14 mouse cellular contexts compared by ENCODE assay signal in genomic region chr7:110543341-110543740, GRCm38 (mm10).
"Had no signal": no experiment of that assay in that cellular context is flagged by ENCODE, and none has a peak within 500 bp of the region (broad histone marks: within the 10 kb centered on the region; RNA-seq: fewer than 3 reads in every experiment).

No protein-coding gene starts in this region.

- H3K9ac ChIP-seq: liver, postnatal 0 days; lung, embryonic 15.5 days; midbrain, embryonic 13.5 days; midbrain, embryonic 15.5 days; neural tube, embryonic 12.5 days had no signal

- H3K4me1 ChIP-seq: lung, embryonic 15.5 days; megakaryocyte, embryonic 14.5 days; midbrain, embryonic 13.5 days; midbrain, embryonic 15.5 days; neural tube, embryonic 12.5 days had no signal

- H3K36me3 ChIP-seq: lung, embryonic 15.5 days; midbrain, embryonic 13.5 days; midbrain, embryonic 15.5 days; neural tube, embryonic 12.5 days had no signal

- H3K4me3 ChIP-seq: lung, embryonic 15.5 days; megakaryocyte, embryonic 14.5 days; midbrain, embryonic 13.5 days; midbrain, embryonic 15.5 days; neural tube, embryonic 12.5 days had no signal

- DNase-seq: liver, postnatal 0 days; lung, adult 2 months; lung, postnatal 14 days; lung, postnatal 36 days; right cerebral cortex, postnatal 14 days; thymus, adult 18-20 months; thymus, postnatal 14 days; thymus, postnatal 36 days had no signal

- H3K9me3 ChIP-seq: lung, embryonic 15.5 days; megakaryocyte, embryonic 14.5 days; midbrain, embryonic 13.5 days; midbrain, embryonic 15.5 days; neural tube, embryonic 12.5 days had no signal

- H3K27me3 ChIP-seq: lung, embryonic 15.5 days; megakaryocyte, embryonic 14.5 days; midbrain, embryonic 13.5 days; midbrain, embryonic 15.5 days; neural tube, embryonic 12.5 days had no signal

- H3K27ac ChIP-seq: lung, embryonic 15.5 days; macrophage; midbrain, embryonic 13.5 days; midbrain, embryonic 15.5 days; neural tube, embryonic 12.5 days had no signal
